Mouse (Mus musculus) spleen, postnatal 10 days (tissue): ENCODE measurements at regions not wholly inside any gene's neighbourhood (a gene's known extent, or its start where the extent isn't known, plus 50 kb on each side); places are given as distances from the start of the nearest gene placed in this dataset.
"Not testable (repeated sequence)": the region's sequence is repeated elsewhere in the genome, so short reads cannot be mapped to it uniquely, and the experiment has no call there.

Source experiments
- DNase-seq, 2 experiments: peaks; one replicate each; pipeline ENCODE4 v3.0.0; 2021 to 2022; ENCODE audit warnings: low spot score in 2 of 2

DNA sequence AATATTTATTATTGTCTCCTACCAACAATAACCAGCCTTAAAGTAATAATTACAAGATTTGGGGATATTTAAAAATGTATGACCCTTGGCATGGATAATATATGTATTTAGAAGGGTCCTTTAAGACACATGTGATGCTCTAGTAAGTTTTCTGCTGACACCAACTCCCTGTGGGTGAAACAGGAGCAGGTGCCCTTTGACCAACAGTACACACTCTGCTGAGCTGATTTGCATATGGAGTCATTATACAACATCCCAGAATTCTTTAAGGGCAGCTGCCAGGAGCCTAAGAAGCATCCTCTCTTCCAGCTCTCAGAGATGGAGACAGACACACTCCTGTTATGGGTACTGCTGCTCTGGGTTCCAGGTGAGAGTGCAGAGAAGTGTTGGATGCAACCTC, 274.1 kb downstream of the Rpia start:
- DNase-seq = no peak

DNA sequence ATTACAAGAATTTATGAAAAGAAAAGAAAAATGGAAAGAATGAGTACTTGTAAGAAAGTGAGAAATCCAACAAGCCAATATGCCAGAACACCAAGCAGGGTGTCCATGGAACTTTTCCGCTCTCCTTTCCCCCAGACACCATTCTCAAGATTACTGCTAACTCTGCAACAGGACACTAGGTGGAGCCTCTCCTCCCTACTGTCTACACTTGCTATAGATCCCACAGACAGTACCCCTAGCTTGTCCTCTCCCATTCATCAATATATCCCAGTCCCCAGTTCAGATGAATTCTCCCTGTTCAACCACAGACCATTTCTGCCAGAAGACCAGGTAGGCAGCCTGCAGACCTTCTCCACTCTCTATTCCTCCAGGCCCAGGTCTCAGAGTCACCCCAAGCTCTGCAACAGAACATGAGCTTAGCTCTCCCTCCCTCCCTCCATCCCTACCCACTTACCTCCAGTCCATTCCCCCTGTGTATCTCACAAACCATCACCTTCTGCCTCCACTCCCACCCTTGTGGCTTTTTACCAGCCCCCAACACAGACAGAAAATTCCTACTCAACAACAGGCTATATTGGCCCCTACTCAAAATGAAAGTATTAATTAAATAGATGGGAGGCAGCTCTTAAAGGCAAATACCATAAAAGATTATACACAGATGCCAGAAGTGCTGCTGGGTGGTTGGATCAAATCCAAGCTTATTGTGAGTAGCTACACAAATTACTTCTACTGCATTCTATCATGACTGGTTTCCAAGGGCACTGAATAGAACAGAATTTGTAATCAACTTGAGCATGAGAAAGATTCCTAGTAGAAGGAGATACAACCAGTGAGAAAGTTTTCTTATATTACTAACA, 323.2 kb downstream of the Rpia start:
- DNase-seq = no peak

DNA sequence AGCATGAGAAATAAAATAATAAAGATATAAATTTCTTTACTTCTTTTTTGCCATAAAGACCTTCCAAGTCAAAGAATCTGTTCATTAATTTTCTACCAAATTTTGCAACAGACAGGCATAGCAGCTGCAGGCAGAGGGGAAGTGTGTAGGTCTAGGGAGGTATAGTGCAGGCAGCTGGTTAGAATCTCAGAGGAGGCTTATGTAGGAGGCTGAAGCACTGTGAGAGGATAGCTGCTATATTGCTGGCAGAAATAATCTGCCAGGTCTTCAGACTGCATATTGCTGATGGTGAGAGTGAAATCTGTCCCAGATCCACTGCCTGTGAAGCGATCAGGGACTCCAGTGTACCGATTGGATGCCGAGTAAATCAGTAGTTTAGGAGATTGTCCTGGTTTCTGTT, 334.8 kb downstream of the Rpia start:
- DNase-seq = no peak

DNA sequence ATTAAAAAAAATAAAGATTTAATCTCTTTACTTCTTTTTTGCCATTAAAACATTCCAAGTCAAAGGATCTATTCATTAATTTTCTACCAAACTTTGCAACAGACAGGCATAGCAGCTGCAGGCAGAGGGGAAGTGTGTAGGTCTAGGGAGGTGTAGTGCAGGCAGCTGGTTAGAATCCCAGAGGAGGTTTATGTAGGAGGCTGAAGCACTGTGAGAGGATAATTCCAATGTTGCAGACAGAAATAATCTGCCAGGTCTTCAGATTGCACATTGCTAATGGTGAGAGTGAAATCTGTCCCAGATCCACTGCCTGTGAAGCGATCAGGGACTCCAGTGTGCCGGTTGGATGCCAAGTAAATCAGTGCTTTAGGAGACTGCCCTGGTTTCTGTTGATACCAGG, 357.3 kb downstream of the Rpia start:
- not testable (repeated sequence) for DNase-seq

DNA sequence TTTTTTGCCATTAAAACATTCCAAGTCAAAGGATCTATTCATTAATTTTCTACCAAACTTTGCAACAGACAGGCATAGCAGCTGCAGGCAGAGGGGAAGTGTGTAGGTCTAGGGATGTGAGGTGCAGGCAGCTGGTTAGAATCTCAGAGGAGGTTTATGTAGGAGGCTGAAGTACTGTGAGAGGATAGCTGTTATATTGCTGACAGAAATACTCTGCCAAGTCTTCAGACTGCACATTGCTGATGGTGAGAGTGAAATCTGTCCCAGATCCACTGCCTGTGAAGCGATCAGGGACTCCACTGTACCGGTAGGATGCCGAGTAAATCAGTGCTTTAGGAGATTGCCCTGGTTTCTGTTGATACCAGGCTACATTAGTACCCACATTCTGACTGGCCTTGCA, 385.7 kb downstream of the Rpia start:
- DNase-seq = not testable (repeated sequence)

DNA sequence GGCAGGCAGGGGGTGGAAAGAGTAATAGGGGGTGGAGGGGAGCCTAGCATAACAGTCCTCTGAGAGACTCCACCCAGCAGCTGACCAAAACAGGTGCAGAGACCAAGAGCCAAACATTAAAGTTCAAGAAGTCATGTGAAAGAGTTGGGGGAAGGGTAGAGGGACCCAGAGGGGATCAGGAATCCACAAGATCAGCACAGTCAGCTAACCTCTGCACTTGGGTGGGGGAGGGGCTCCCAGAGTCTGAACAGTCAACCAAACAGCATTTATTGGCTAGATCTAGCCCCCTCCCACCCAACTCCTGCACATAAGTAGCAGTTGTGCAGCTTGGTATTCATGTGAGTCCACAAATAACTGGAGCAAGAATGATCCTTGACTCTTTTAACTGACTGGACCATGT, 402.2 kb downstream of the Rpia start:
- not testable (repeated sequence) for DNase-seq

DNA sequence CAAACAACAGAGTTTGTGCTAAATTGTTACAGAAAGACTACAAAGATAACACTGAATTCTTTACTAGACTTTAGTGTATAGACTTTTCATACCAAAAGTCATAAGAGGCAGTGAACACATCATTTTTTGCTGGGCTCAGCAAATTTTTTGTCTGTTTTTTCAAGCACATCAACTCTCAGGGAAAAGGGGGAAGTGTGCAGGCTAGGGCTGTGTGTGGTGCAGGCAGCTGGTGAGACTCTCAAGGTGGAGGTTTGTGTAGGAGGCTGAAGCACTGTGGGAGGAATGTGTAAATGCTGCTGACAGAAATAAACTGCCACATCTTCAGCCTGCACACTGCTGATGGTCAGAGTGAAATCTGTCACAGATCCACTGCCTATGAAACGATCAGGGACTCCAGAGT, 405.6 kb downstream of the Rpia start:
- peak in 1 of 2 experiments; percentile 17 for DNase-seq

DNA sequence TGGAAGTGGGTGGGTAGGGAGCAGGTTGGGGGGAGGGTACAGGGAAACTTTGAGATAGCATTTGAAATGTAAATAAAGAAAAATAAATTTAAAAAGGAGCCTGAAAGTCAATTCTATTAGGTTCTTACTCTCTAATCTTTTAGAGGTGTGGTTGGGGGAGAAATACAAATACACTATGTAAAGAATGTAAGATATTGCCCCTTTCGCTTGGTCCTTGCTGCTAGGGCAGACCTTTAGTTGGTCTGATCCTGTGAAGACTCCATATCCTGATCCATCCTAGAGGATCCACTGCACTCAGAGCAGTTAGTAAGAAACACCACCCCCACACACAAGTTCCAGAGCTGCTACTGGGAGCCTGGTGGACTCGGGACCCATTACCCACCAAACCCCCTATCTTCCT, 412.7 kb downstream of the Rpia start:
- not testable (repeated sequence) for DNase-seq

DNA sequence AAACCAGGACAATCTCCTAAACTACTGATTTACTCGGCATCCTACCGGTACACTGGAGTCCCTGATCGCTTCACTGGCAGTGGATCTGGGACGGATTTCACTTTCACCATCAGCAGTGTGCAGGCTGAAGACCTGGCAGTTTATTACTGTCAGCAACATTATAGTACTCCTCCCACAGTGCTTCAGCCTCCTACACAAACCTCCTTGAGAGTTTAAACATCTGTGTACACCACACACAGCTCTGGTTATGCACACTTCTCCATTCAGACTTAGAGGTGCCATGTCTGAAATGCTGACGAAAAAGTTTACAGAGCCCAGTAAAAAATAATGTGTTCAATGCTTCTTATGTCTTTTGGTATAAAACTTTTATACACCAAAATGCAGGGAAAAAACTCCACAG, 420.2 kb downstream of the Rpia start:
- not testable (repeated sequence) for DNase-seq

DNA sequence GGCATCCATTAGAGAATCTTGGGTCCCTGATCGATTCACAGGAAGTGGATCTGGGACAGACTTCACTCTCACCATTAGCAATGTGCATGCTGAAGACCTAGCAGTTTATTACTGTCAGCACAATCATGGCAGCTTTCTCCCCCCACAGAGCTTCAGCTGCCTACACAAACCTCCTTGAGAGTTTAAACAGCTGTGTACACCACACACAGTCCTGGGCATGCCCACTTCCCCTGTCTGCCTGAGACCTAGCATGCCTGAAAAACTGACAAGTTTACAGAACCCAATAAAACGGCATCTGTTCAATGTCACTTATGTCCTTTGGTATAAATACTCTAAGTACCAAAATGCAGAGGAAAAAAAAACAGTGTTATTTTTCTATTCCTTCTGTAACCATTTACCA, 435.7 kb downstream of the Rpia start:
- no peak for DNase-seq

DNA sequence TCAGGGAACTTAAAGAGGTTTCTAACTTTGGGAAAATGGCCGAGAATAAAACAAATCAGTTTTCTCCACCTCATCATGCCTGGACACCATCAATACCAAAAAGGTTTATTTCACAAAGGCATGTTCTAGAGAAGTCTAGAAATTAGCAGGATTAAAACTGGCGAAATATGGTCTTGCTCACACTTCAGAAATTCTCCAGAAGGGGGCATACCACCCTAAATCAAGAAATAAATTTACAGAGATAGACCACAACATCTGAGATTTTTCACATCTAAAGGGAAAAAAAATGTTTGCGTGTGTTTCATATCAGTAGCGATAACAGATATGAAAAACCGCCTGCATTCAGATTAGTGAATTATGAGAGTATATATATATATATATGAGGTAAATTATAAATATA, 449.9 kb downstream of the Rpia start:
- no peak for DNase-seq

DNA sequence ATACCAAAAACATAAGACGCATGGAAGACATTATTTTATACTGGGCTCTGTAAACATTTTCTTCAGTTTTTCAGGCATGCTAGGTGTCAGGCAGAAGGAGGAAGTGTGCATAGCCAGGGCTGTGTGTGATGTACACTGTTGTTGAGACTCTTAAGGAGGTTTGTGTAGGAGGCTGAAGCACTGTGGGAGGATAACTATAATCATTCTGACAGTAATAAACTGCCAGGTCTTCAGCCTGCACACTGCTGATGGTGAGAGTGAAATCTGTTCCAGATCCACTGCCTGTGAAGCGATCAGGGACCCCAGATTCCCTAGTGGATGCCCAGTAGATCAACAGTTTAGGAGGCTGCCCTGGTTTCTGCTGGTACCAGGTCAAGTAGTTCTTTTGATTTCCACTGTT, 451.3 kb downstream of the Rpia start:
- not testable (repeated sequence) for DNase-seq

DNA sequence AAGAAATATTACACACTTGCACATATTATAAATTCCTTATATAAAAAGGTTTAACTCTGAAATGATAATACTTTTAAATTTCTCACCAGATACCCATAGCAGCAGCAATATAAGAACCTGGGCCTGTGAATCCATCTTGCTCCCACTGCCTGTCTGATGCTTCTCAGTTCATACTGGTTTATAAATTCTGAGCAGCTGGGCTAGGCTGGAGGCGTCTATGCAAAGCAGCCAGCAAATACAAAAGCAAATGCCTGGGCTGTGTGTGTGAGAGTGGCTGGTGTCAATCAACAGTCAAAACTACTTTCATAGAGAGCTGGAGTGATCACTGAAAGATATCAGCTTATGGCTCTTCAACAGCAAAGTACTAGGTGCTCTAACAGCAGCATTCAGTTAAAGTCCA, 476.7 kb downstream of the Rpia start:
- DNase-seq = no peak

DNA sequence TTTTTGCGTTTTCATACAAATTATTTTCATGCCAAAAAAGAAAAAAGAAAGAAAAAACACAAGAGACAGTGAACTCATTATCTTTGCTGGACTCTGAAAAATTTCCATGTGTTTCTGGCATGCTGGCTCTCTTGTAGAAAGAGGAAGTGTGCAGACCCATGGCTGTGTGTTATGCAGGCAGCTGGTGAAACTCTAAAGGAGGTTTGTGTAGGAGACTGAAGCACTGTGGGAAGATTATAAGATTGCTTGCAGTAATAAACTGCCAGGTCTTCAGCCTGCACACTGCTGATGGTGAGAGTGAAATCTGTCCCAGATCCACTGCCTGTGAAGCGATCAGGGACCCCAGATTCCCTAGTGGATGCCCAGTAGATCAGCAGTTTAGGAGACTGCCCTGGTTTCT, 477.4 kb downstream of the Rpia start:
- not testable (repeated sequence) for DNase-seq

DNA sequence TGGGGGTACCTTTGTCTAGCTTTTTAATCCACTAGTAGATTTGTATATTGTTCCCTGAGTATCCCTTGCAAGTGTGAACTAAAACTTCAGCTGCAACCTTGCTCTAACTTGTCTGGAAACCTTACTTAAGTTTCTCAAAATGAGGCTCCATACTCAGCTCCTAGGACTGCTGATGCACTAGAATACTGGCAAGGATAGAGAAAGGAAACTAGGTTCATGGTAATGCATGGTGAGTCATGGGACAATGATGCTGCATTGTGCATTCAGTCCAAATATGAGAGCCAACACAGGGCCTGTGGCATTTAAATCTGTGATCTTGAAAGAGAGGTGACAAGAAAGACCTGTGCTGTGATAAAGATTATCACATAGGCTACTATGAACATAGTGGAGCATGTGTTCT, 490.9 kb downstream of the Rpia start:
- not testable (repeated sequence) for DNase-seq

DNA sequence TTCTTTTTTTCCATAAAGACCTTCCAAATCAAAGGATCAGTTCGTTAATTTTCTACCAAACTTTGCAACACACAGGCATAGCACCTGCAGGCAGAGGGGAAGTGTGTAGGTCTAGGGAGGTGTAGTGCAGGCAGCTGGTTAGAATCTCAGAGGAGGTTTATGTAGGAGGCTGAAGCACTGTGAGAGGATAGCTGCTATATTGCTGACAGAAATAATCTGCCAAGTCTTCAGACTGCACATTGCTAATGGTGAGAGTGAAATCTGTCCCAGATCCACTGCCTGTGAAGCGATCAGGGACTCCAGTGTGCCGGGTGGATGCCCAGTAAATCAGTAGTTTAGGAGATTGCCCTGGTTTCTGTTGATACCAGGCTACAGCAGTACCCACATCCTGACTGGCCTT, 531.8 kb downstream of the Rpia start:
- not testable (repeated sequence) for DNase-seq

DNA sequence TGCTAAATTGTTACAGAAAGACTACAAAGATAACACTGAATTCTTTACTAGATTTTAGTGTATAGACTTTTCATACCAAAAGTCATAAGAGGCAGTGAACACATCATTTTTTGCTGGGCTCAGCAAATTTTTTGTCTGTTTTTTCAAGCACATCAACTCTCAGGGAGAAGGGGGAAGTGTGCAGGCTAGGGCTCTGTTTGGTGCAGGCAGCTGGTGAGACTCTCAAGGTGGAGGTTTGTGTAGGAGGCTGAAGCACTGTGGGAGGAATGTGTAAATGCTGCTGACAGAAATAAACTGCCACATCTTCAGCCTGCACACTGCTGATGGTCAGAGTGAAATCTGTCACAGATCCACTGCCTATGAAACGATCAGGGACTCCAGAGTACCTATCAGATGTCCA, 551.9 kb downstream of the Rpia start:
- not testable (repeated sequence) for DNase-seq

DNA sequence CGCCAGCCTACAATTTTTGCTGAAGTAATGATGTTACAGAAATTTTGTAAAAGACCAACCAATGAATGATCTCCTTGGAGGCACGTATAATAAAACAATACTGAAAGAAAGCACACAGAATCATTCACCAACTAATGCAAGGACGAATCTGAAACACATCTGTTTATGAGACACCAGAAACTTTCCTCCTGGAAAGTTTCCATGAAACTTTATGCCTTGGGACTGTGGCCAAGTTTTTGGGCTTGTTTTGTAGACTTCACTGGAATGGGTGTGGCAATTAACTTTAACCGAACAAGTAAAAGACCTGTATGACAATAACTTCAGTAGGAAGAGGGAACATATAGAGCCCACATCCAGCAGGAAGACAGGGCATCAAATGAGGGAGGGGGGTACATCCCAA, 564.9 kb downstream of the Rpia start:
- DNase-seq = no peak

DNA sequence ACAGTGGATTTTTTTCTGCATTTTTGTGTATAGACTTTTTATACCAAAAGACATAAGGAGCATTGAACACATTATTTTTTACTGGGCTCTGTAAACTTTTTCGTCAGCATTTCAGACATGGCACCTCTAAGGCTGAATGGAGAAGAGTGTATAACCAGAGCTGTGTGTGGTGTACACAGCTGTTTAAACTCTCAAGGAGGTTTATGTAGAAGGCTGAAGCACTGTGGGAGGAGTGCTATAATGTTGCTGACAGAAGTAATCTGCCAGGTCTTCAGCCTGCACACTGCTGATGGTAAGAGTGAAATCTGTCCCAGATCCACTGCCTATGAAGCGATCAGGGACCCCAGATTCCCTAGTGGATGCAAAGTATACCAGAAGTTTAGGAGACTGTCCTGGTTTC, 575.4 kb downstream of the Rpia start:
- not testable (repeated sequence) for DNase-seq

DNA sequence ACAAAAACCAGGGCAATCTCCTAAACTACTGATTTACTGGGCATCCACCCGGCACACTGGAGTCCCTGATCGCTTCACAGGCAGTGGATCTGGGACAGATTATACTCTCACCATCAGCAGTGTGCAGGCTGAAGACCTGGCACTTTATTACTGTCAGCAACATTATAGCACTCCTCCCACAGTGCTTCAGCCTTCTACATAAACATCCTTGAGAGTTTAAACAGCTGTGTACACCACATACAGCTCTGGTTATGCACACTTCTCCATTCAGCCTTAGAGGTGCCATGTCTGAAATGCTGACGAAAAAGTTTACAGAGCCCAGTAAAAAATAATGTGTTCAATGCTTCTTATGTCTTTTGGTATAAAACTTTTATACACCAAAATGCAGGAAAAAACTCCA, 576.3 kb downstream of the Rpia start:
- not testable (repeated sequence) for DNase-seq
